Mouse (Mus musculus) gonadal fat pad, adult 2 months (tissue): ENCODE measurements around the gene Shroom1. TPM values are rescaled to one million over a fixed set of nuclear protein-coding genes. Genes with fewer than 3 reads are reported as not detected.
"Not testable (repeated sequence)": the region's sequence is repeated elsewhere in the genome, so short reads cannot be mapped to it uniquely, and the experiment has no call there.

Source experiments
- DNase-seq: peaks from one replicate; pipeline ENCODE4 v3.0.0-alpha.2; 2012; ENCODE audit warnings: low read depth
- polyA plus RNA-seq: library from polyadenylated mRNA; depleted of rRNA; stranded (reverse); fragments of >200 nt; gene quantifications from 2 replicates; pipeline ENCODE4 v1.2.3, GENCODE M21; 2012; rRNA removed

Gene Shroom1
- 12.6 and 12.8 TPM in 2 replicates for polyA plus RNA-seq

GRCm38 (mm10) chr11:53456474-53457371 lies at the start of gene Shroom1, which contains the start of gene Gm10447:
Gene Shroom1 (plus strand): TSS chr11:53457205.
Gene Gm10447 (minus strand): TSS chr11:53457110.
- no peak for DNase-seq

- DNase-seq = no peak
Observed at GRCm38 (mm10) chr11:53411738-53412137, 45.3 kb upstream of the Shroom1 start.

GRCm38 (mm10) chr11:53413871-53414270 lies 43.1 kb upstream of the Shroom1 start:
- no peak for DNase-seq

DNA sequence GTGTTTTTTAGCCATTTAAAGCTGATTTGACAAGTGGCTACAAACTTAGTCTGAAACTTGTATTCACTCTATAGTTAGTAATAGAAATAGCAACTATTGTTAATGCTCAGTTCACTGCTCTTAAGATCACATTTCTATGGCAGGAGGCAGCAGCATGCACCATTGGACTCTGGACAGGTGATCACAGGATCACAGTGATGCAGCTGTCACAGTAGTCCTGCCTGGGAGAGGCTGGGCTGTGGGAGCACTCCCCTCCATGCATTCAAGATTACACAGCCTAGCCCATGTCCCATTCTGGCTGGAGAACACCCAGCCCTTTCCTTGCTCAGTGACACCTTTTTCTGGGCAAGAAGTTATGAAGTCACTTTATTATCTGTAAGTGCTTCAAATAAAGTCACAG lies 39.0 kb upstream of the Shroom1 start:
- DNase-seq = no peak

DNA sequence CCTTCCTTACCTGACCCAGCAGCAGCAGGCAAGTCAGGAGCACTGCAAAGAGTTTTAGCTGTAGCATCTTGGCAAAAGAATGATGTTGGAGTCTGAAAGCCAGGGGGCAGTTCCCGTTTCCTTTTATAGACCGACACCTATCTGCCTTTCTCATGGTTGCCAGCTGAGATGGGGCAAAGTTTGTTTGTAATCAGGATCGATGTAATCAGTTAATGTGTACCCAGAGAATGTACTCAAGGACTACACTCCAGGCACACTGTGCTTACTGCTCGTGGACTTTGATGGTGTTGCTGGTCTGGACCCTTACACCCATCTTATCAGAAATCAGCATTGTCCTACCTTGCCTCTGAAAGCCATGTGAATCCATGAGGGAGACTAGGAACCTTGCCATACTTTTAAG lies 34.0 kb upstream of the Shroom1 start, which contains the start of gene Leap2:
TSS of gene Leap2 (minus strand) at position 135 of the 400 bp plus-strand sequence.
- DNase-seq = no peak

DNA sequence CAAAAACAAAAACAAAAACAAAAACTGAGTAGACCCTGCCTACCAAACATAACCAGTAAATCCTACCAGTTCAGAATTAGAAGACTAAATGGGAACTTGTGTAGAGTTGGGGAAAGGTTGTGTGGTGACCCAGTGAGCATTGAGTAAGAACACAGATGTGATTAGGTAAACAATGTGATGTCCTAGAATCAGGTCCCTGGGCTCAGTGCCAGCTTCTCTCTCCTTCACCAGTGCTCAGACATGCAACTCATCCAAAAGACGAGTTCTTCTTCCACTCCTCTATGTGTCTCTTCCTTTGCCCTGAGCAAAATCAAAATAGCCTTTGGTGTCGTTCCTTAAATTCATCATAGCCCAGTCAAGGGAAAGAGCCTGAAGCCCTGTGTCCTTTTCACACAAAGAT lies 32.2 kb upstream of the Shroom1 start:
- no peak for DNase-seq

- no peak for DNase-seq
Observed at GRCm38 (mm10) chr11:53425251-53425650, 31.8 kb upstream of the Shroom1 start.

GRCm38 (mm10) chr11:53425711-53426255 lies 31.2 kb upstream of the Shroom1 start:
- no peak for DNase-seq

GRCm38 (mm10) chr11:53426914-53427313 lies 30.1 kb upstream of the Shroom1 start:
- DNase-seq = not testable (repeated sequence)

DNA sequence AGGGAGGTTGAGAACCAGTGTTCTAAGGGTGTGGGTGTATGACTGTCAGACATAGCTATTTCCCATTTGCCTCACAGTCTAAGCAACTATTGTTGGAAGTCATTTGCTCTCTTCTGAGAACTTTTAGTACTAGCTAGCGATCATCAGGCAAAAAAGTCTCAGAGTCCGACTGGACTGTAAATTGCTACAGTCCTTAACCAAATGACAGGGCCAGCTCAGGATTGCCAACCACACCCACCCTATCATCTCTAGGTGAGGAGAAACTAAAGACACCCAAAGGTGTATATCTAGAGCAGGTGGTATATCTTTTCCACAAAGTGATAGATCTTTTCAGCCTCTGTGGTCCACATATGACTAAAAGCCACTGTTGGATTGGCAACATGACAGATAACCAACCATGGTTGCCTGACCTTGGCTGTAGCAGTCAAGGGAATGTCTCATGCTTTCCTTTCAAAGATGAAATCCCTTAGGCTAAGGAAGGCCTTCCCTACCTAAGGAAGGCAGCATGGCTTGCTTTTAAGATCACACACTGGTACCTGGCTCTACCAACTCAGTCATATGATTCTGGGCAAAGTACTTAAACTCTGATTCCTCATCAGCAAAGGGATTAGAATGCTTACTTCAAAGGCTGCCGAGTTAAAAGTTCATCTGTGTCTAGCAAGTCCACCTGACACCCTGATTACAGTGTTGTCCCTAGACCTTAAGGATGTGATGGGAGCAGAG lies 28.9 kb upstream of the Shroom1 start:
- no peak for DNase-seq

- DNase-seq = no peak
Observed at GRCm38 (mm10) chr11:53428716-53429057, 28.3 kb upstream of the Shroom1 start.

GRCm38 (mm10) chr11:53429182-53429581 lies 27.8 kb upstream of the Shroom1 start:
- no peak for DNase-seq

DNA sequence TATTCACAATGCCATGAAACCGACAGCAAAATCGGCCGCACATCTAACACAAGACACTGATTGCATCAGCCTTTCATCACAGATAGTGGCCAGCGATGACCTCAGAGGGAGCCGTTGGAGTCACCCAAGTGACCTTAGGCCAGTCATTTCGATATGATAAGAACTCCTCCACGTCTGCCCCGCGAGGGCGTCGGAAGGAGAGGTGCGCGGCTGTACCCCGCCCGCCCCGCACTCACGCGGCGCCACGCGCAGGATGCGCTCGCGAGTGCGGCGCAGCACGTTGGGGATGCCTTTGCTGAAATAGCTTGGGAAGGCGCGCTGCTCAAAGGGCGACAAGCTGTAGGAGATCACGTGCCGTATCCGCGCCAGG lies 26.7 kb upstream of the Shroom1 start:
- no peak for DNase-seq

DNA sequence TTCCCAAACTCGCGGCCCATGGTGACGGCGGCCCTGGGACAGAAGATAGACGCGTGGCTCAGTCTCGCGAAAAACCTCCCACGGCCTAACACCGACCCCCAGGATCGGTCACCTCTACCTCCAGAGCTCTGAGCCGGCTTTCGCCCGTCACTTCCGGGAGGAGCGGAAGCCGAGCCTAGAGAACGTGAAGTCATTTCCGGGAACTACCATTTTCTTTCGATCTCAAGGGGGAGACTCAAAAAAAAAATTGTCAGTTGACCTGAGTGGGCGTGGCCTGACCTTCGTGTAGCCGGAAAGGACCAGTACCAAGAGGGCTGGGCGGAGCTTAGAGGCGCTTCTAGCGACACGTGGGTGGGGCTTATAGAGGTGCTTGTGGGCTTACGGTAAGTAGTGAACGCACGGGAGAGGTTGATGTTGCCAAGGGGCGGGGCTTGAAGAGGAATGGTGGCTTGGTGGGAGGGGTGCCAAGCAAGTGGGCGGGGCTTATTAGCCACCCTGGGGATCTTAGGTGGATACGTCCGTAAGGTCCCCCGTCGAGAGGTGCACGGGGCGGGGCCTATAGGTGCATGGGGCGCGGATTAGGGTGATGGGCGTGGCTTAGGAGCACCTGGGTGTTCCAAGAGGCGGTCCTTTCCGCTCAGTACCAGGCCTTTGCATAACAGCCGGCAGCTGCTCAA lies 26.2 kb upstream of the Shroom1 start, which contains the start of the genes Uqcrq and Gdf9:
TSS of gene Uqcrq (minus strand) at position 162 of the 677 bp plus-strand sequence.
TSS of gene Gdf9 (plus strand) at position 354 of the 677 bp plus-strand sequence.
- DNase-seq = peak; percentile 99

- DNase-seq = no peak
Observed at GRCm38 (mm10) chr11:53431347-53432056, 25.5 kb upstream of the Shroom1 start.

- no peak for DNase-seq
Observed at GRCm38 (mm10) chr11:53433057-53433456, 23.9 kb upstream of the Shroom1 start.

GRCm38 (mm10) chr11:53435504-53435903 lies 21.5 kb upstream of the Shroom1 start:
- DNase-seq = no peak

GRCm38 (mm10) chr11:53436338-53436737 lies 20.7 kb upstream of the Shroom1 start:
- no peak for DNase-seq

GRCm38 (mm10) chr11:53441921-53442320 lies 15.1 kb upstream of the Shroom1 start:
- no peak for DNase-seq

DNA sequence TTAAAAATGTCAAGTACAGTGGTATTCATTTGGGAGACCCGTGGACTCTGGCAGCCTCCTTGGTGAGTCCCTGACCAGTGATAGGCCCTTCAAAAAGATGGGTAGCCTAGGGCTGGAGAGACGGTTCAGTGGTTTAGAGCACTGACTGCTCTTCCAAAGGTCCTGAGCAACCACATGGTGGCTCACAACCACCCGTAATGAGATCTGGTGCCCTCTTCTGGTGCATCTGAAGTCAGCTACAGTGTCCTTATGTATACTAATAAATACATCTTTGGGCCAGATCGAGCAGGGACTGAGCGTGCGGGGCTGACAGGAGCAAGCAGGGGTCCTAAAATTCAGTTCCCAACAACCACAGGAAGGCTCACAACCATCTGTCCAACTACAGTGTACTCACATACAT lies 13.1 kb upstream of the Shroom1 start:
- DNase-seq = no peak

- no peak for DNase-seq
Observed at GRCm38 (mm10) chr11:53445562-53445961, 11.4 kb upstream of the Shroom1 start.
